Mouse (Mus musculus) kidney, adult 11 months (tissue): ENCODE results near the gene Ccl6.

Source experiments
- DNase-seq: peaks from one replicate; pipeline ENCODE4 v3.0.0; 2022

Ccl6 gene

GRCm38 (mm10) chr11:83595669-83596455 lies 3.0 kb upstream of the Ccl6 start:
- no peak for DNase-seq

- DNase-seq = no peak
These were observed 566 bp upstream of the Ccl6 start for GRCm38 (mm10) chr11:83593453-83593852.

GRCm38 (mm10) chr11:83584232-83584631 lies 8.7 kb downstream of the Ccl6 start:
- no peak for DNase-seq

GRCm38 (mm10) chr11:83583450-83583754 lies 9.5 kb downstream of the Ccl6 start:
- DNase-seq = no peak

- peak; percentile 66 for DNase-seq
These were observed 10.0 kb downstream of the Ccl6 start for GRCm38 (mm10) chr11:83582626-83583449.

GRCm38 (mm10) chr11:83581626-83582610 lies 11.0 kb downstream of the Ccl6 start:
- peak; percentile 80 for DNase-seq

- no peak for DNase-seq
These were observed 12.1 kb downstream of the Ccl6 start for GRCm38 (mm10) chr11:83580699-83581232.

- no peak for DNase-seq
These were observed 13.9 kb downstream of the Ccl6 start for GRCm38 (mm10) chr11:83578999-83579398.

- no peak for DNase-seq
These were observed 14.6 kb downstream of the Ccl6 start, which contains the start of gene Ccl9 for GRCm38 (mm10) chr11:83578186-83578760. Gene Ccl9, minus strand, starts transcription at chr11:83578636.

- DNase-seq = no peak
These were observed 15.8 kb downstream of the Ccl6 start for GRCm38 (mm10) chr11:83576927-83577555.

GRCm38 (mm10) chr11:83572834-83573233 lies 20.1 kb downstream of the Ccl6 start:
- no peak for DNase-seq

- no peak for DNase-seq
These were observed 20.7 kb downstream of the Ccl6 start for GRCm38 (mm10) chr11:83572223-83572622.

GRCm38 (mm10) chr11:83570189-83570588 lies 22.7 kb downstream of the Ccl6 start:
- no peak for DNase-seq

- DNase-seq = no peak
These were observed 23.6 kb downstream of the Ccl6 start for GRCm38 (mm10) chr11:83569249-83569648.

GRCm38 (mm10) chr11:83568786-83569185 lies 24.1 kb downstream of the Ccl6 start:
- DNase-seq = no peak

GRCm38 (mm10) chr11:83568061-83568460 lies 24.8 kb downstream of the Ccl6 start:
- DNase-seq = no peak

- DNase-seq = no peak
These were observed 25.6 kb downstream of the Ccl6 start for GRCm38 (mm10) chr11:83567311-83567710.

- DNase-seq = no peak
These were observed 26.3 kb downstream of the Ccl6 start for GRCm38 (mm10) chr11:83566617-83567016.

- DNase-seq = no peak
These were observed 29.1 kb downstream of the Ccl6 start for GRCm38 (mm10) chr11:83563754-83564153.

GRCm38 (mm10) chr11:83562311-83562887 lies 30.5 kb downstream of the Ccl6 start:
- no peak for DNase-seq

- DNase-seq = no peak
These were observed 32.5 kb downstream of the Ccl6 start for GRCm38 (mm10) chr11:83560405-83560804.
